Mouse (Mus musculus): ENCODE measurements around the gene Sesn1. TPM values are rescaled to one million over a fixed set of nuclear protein-coding genes. Genes with fewer than 3 reads are reported as not detected.

Sesn1 gene
- polyA plus RNA-seq, 1 experiment from 2014 or later, result 49.6 TPM

GRCm38 (mm10) chr10:41826526-41827116 lies 16.9 kb downstream of the Sesn1 start:
- Histone ChIP-seq H3K4me1 (replicated peaks; ENCODE audit: control insufficient read depth, insufficient read depth, low read length) (no peaks in the 10 kb centered on the region), H3K4me3 (replicated peaks; ENCODE audit: low read length) (no peak overlapping the region), H3K27ac (ENCODE audit: low read length) (no peak overlapping the region), H3K4me2 (ENCODE audit: low read length) (no peak overlapping the region), H3K36me3 (ENCODE audit: control insufficient read depth, insufficient read depth) (no peaks in the 10 kb centered on the region), H3K9me3 (ENCODE audit: control insufficient read depth, low read length) (no peaks in the 10 kb centered on the region), H3K27me3 (replicated peaks; ENCODE audit: control insufficient read depth, insufficient read depth, low read length) (no peaks in the 10 kb centered on the region), H3K9ac (replicated peaks; ENCODE audit: low read depth, low read length) (no peak overlapping the region)
- 92% methylated on average over 6 of the region's 6 CpGs for WGBS
- no peak for ATAC-seq

GRCm38 (mm10) chr10:41827784-41828183 lies 18.0 kb downstream of the Sesn1 start:
- ATAC-seq, result no peak
- 91% methylated on average over 4 of the region's 4 CpGs for WGBS
- Histone ChIP-seq H3K4me2 (ENCODE audit: low read length) (no peak overlapping the region), H3K27ac (ENCODE audit: low read length) (no peak overlapping the region), H3K9ac (replicated peaks; ENCODE audit: low read depth, low read length) (no peak overlapping the region), H3K36me3 (ENCODE audit: control insufficient read depth, insufficient read depth) (no peaks in the 10 kb centered on the region), H3K9me3 (ENCODE audit: control insufficient read depth, low read length) (no peaks in the 10 kb centered on the region), H3K4me3 (replicated peaks; ENCODE audit: low read length) (no peak overlapping the region), H3K27me3 (replicated peaks; ENCODE audit: control insufficient read depth, insufficient read depth, low read length) (no peaks in the 10 kb centered on the region), H3K4me1 (replicated peaks; ENCODE audit: control insufficient read depth, insufficient read depth, low read length) (no peaks in the 10 kb centered on the region)

- Histone ChIP-seq H3K4me2 (ENCODE audit: low read length) (no peak overlapping the region), H3K4me1 (replicated peaks; ENCODE audit: control insufficient read depth, insufficient read depth, low read length) (no peaks in the 10 kb centered on the region), H3K27ac (ENCODE audit: low read length) (no peak overlapping the region), H3K9me3 (ENCODE audit: control insufficient read depth, low read length) (no peaks in the 10 kb centered on the region), H3K9ac (replicated peaks; ENCODE audit: low read depth, low read length) (no peak overlapping the region), H3K36me3 (ENCODE audit: control insufficient read depth, insufficient read depth) (no peaks in the 10 kb centered on the region), H3K4me3 (replicated peaks; ENCODE audit: low read length) (no peak overlapping the region), H3K27me3 (replicated peaks; ENCODE audit: control insufficient read depth, insufficient read depth, low read length) (no peaks in the 10 kb centered on the region)
- no peak for ATAC-seq
- 74% methylated on average over 5 of the region's 5 CpGs for WGBS
These were observed 19.5 kb downstream of the Sesn1 start for GRCm38 (mm10) chr10:41829191-41829590.

- H3K27me3 ChIP-seq (replicated peaks; ENCODE audit: control insufficient read depth, insufficient read depth, low read length), result no peaks in the 10 kb centered on the region
- no peak overlapping the region for H3K27ac ChIP-seq (ENCODE audit: low read length)
- H3K4me2 ChIP-seq (ENCODE audit: low read length), result no peak overlapping the region
- ATAC-seq, result no peak
- no peaks in the 10 kb centered on the region for H3K9me3 ChIP-seq (ENCODE audit: control insufficient read depth, low read length)
- H3K4me1 ChIP-seq (replicated peaks; ENCODE audit: control insufficient read depth, insufficient read depth, low read length), result no peaks in the 10 kb centered on the region
- H3K9ac ChIP-seq (replicated peaks; ENCODE audit: low read depth, low read length), result no peak overlapping the region
- H3K36me3 ChIP-seq (ENCODE audit: control insufficient read depth, insufficient read depth), result no peaks in the 10 kb centered on the region
- 91% methylated on average over 2 of the region's 2 CpGs for WGBS
- H3K4me3 ChIP-seq (replicated peaks; ENCODE audit: low read length), result no peak overlapping the region
These were observed 20.2 kb downstream of the Sesn1 start for GRCm38 (mm10) chr10:41829980-41830379.

- Histone ChIP-seq H3K9me3 (ENCODE audit: control insufficient read depth, low read length) (no peaks in the 10 kb centered on the region), H3K9ac (replicated peaks; ENCODE audit: low read depth, low read length) (no peak overlapping the region), H3K4me1 (replicated peaks; ENCODE audit: control insufficient read depth, insufficient read depth, low read length) (no peaks in the 10 kb centered on the region), H3K4me2 (ENCODE audit: low read length) (no peak overlapping the region), H3K4me3 (replicated peaks; ENCODE audit: low read length) (no peak overlapping the region), H3K27ac (ENCODE audit: low read length) (no peak overlapping the region), H3K27me3 (replicated peaks; ENCODE audit: control insufficient read depth, insufficient read depth, low read length) (no peaks in the 10 kb centered on the region), H3K36me3 (ENCODE audit: control insufficient read depth, insufficient read depth) (no peaks in the 10 kb centered on the region)
- WGBS, result 71% methylated on average over 4 of the region's 4 CpGs
- ATAC-seq, result no peak; the same call in 1 of the 2 replicates
These were observed 20.7 kb downstream of the Sesn1 start for GRCm38 (mm10) chr10:41830445-41830844.

- peak; percentile 64 for ATAC-seq
- no peaks in the 10 kb centered on the region for H3K4me1 ChIP-seq (replicated peaks; ENCODE audit: control insufficient read depth, insufficient read depth, low read length)
- H3K4me2 ChIP-seq (ENCODE audit: low read length), result no peak overlapping the region
- 53% methylated on average over 9 of the region's 9 CpGs for WGBS
- no peak overlapping the region for H3K27ac ChIP-seq (ENCODE audit: low read length)
- H3K36me3 ChIP-seq (ENCODE audit: control insufficient read depth, insufficient read depth), result no peaks in the 10 kb centered on the region
- no peak overlapping the region for H3K9ac ChIP-seq (replicated peaks; ENCODE audit: low read depth, low read length)
- no peaks in the 10 kb centered on the region for H3K27me3 ChIP-seq (replicated peaks; ENCODE audit: control insufficient read depth, insufficient read depth, low read length)
- no peak overlapping the region for H3K4me3 ChIP-seq (replicated peaks; ENCODE audit: low read length)
- H3K9me3 ChIP-seq (ENCODE audit: control insufficient read depth, low read length), result no peaks in the 10 kb centered on the region
These were observed 21.3 kb downstream of the Sesn1 start for GRCm38 (mm10) chr10:41830851-41831522.

- Histone ChIP-seq H3K9me3 (ENCODE audit: control insufficient read depth, low read length) (0 out of 2 replicates have a peak, but pooled peaks cover 4% of the 10 kb centered on the region), H3K4me2 (ENCODE audit: low read length) (no peak overlapping the region), H3K36me3 (ENCODE audit: control insufficient read depth, insufficient read depth) (no peaks in the 10 kb centered on the region), H3K9ac (replicated peaks; ENCODE audit: low read depth, low read length) (no peak overlapping the region), H3K27ac (ENCODE audit: low read length) (no peak overlapping the region), H3K4me1 (replicated peaks; ENCODE audit: control insufficient read depth, insufficient read depth, low read length) (no peaks in the 10 kb centered on the region), H3K4me3 (replicated peaks; ENCODE audit: low read length) (no peak overlapping the region), H3K27me3 (replicated peaks; ENCODE audit: control insufficient read depth, insufficient read depth, low read length) (no peaks in the 10 kb centered on the region)
- no peak for ATAC-seq
- 70% methylated on average over 6 of the region's 6 CpGs for WGBS
These were observed 22.5 kb downstream of the Sesn1 start for GRCm38 (mm10) chr10:41832191-41832590.

GRCm38 (mm10) chr10:41834131-41834530 lies 24.4 kb downstream of the Sesn1 start:
- 0 out of 2 replicates have a peak, but pooled peaks cover 4% of the 10 kb centered on the region for H3K9me3 ChIP-seq (ENCODE audit: control insufficient read depth, low read length)
- no peak overlapping the region for H3K4me2 ChIP-seq (ENCODE audit: low read length)
- no peaks in the 10 kb centered on the region for H3K27me3 ChIP-seq (replicated peaks; ENCODE audit: control insufficient read depth, insufficient read depth, low read length)
- H3K4me1 ChIP-seq (replicated peaks; ENCODE audit: control insufficient read depth, insufficient read depth, low read length), result no peaks in the 10 kb centered on the region
- WGBS, result 86% methylated on average over 2 of the region's 2 CpGs
- H3K4me3 ChIP-seq (replicated peaks; ENCODE audit: low read length), result no peak overlapping the region
- no peaks in the 10 kb centered on the region for H3K36me3 ChIP-seq (ENCODE audit: control insufficient read depth, insufficient read depth)
- ATAC-seq, result no peak
- no peak overlapping the region for H3K9ac ChIP-seq (replicated peaks; ENCODE audit: low read depth, low read length)
- no peak overlapping the region for H3K27ac ChIP-seq (ENCODE audit: low read length)

- no peak for ATAC-seq
- 83% methylated on average over 4 of the region's 4 CpGs for WGBS
- Histone ChIP-seq H3K9ac (replicated peaks; ENCODE audit: low read depth, low read length) (no peak overlapping the region), H3K27ac (ENCODE audit: low read length) (no peak overlapping the region), H3K4me3 (replicated peaks; ENCODE audit: low read length) (no peak overlapping the region), H3K4me2 (ENCODE audit: low read length) (no peak overlapping the region), H3K9me3 (ENCODE audit: control insufficient read depth, low read length) (0 out of 2 replicates have a peak, but pooled peaks cover 4% of the 10 kb centered on the region), H3K36me3 (ENCODE audit: control insufficient read depth, insufficient read depth) (no peaks in the 10 kb centered on the region; the same call in 1 of the 2 replicates), H3K4me1 (replicated peaks; ENCODE audit: control insufficient read depth, insufficient read depth, low read length) (no peaks in the 10 kb centered on the region), H3K27me3 (replicated peaks; ENCODE audit: control insufficient read depth, insufficient read depth, low read length) (no peaks in the 10 kb centered on the region)
These were observed 29.2 kb downstream of the Sesn1 start for GRCm38 (mm10) chr10:41838911-41839310.

All from forebrain, embryonic 16.5 days (tissue).